Comparison of ENCODE assay signal across 11 mouse cellular contexts in genomic region chr11:98437441-98437840, GRCm38 (mm10). TPM values are rescaled to one million over a fixed set of nuclear protein-coding genes. Genes with fewer than 3 reads are reported as not detected.
DNase-seq lines count a peak whose midpoint lies in the region; ATAC-seq and TF ChIP-seq lines count a peak whose summit lies in the region.
"Had no signal": no experiment of that assay in that cellular context is flagged by ENCODE, and none has a peak within 500 bp of the region (broad histone marks: within the 10 kb centered on the region; RNA-seq: fewer than 3 reads in every experiment).

No protein-coding gene starts in this region.

- peaks cover 6% of the 10 kb centered on the region; the same call in 1 of the 2 replicates for H3K36me3 ChIP-seq in hindbrain, postnatal 0 days (ENCODE audit: insufficient read depth, low read length)
- H3K36me3 ChIP-seq in hindbrain, embryonic 10.5 days: peaks cover 49% of the 10 kb centered on the region
- peaks cover 34% of the 10 kb centered on the region for H3K36me3 ChIP-seq in stomach, embryonic 15.5 days
- peaks cover 27% of the 10 kb centered on the region for H3K36me3 ChIP-seq in stomach, postnatal 0 days (ENCODE audit: control insufficient read depth, insufficient read depth, low read length)

- peak overlapping the region; percentile 70 for H3K4me2 ChIP-seq in hindbrain, postnatal 0 days (ENCODE audit: low read depth, low read length)
- H3K4me2 ChIP-seq in stomach, embryonic 15.5 days: no peak overlapping the region
- H3K4me2 ChIP-seq in stomach, postnatal 0 days (replicated peaks; ENCODE audit: low read depth): no peak overlapping the region

- H3K9ac ChIP-seq in hindbrain, postnatal 0 days (replicated peaks; ENCODE audit: low read length): peak overlapping the region; percentile 65; the same call in 1 of the 2 replicates
- H3K9ac ChIP-seq in stomach, embryonic 15.5 days: no peak overlapping the region
- no peak overlapping the region for H3K9ac ChIP-seq in stomach, postnatal 0 days (ENCODE audit: low read length)

- no peak overlapping the region for H3K27ac ChIP-seq in hindbrain, postnatal 0 days
- no peak overlapping the region for H3K27ac ChIP-seq in hindbrain, embryonic 10.5 days
- H3K27ac ChIP-seq in stomach, embryonic 15.5 days: 0 out of 2 replicates have a peak overlapping the region, but pooled peaks have one; percentile 11
- no peak overlapping the region for H3K27ac ChIP-seq in stomach, postnatal 0 days (replicated peaks)

- no peak for DNase-seq in hindbrain, postnatal 0 days (ENCODE audit: low spot score)
- no peak for DNase-seq in hindbrain, embryonic 10.5 days (ENCODE audit: low spot score)
- no peak for DNase-seq in stomach, postnatal 0 days (ENCODE audit: low spot score)
- peak; percentile 41 for DNase-seq in kidney, postnatal 14 days
- no peak for DNase-seq in left cerebral cortex, postnatal 4 days
- DNase-seq in layer of hippocampus, postnatal 10 days (ENCODE audit: low spot score in 2 of 2): no peak
- DNase-seq: lung, postnatal 36 days; thymus, adult 18-20 months had no signal

- H3K9me3 ChIP-seq in hindbrain, postnatal 0 days (ENCODE audit: low read length): no peaks in the 10 kb centered on the region
- no peaks in the 10 kb centered on the region for H3K9me3 ChIP-seq in hindbrain, embryonic 10.5 days
- H3K9me3 ChIP-seq in stomach, embryonic 15.5 days: no peaks in the 10 kb centered on the region
- no peaks in the 10 kb centered on the region for H3K9me3 ChIP-seq in stomach, postnatal 0 days (ENCODE audit: control insufficient read depth, low read length)

- intact Hi-C loops in left cerebral cortex, postnatal 4 days (cut with DNase I): no loop called here

- no peak for TF ChIP-seq EP300 in stomach, postnatal 0 days (optimal IDR thresholded peaks at IDR 0.05)

- ATAC-seq in hindbrain, postnatal 0 days: no peak
- no peak for ATAC-seq in stomach, embryonic 15.5 days (ENCODE audit: insufficient read depth, low FRiP score, low read depth)
- no peak for ATAC-seq in stomach, postnatal 0 days (ENCODE audit: low FRiP score, low TSS enrichment)
- ATAC-seq: activated CD4-positive, CD25-positive, alpha-beta regulatory T cell, adult 4 months had no signal

- H3K27me3 ChIP-seq in hindbrain, postnatal 0 days (ENCODE audit: insufficient read depth, low read length): no peaks in the 10 kb centered on the region
- H3K27me3 ChIP-seq in hindbrain, embryonic 10.5 days (ENCODE audit: insufficient read depth, poor library complexity, severe bottlenecking): no peaks in the 10 kb centered on the region
- H3K27me3 ChIP-seq in stomach, embryonic 15.5 days (replicated peaks): no peaks in the 10 kb centered on the region
- H3K27me3 ChIP-seq in stomach, postnatal 0 days (ENCODE audit: control insufficient read depth, insufficient read depth, low read length): no peaks in the 10 kb centered on the region

- H3K4me3 ChIP-seq in hindbrain, postnatal 0 days (ENCODE audit: low read length): no peak overlapping the region
- no peak overlapping the region for H3K4me3 ChIP-seq in hindbrain, embryonic 10.5 days
- H3K4me3 ChIP-seq in stomach, embryonic 15.5 days (replicated peaks): 0 out of 2 replicates have a peak overlapping the region, but pooled peaks have one; percentile 71
- H3K4me3 ChIP-seq in stomach, postnatal 0 days (ENCODE audit: low read depth, low read length): no peak overlapping the region

- 84% methylated on average over 6 of the region's 6 CpGs for WGBS in hindbrain, postnatal 0 days
- 87% methylated on average over 6 of the region's 6 CpGs for WGBS in hindbrain, embryonic 10.5 days
- WGBS in stomach, embryonic 15.5 days: 71% methylated on average over 6 of the region's 6 CpGs
- WGBS in stomach, postnatal 0 days: 64% methylated on average over 6 of the region's 6 CpGs

- no peaks in the 10 kb centered on the region for H3K4me1 ChIP-seq in hindbrain, postnatal 0 days (ENCODE audit: insufficient read depth, low read length)
- H3K4me1 ChIP-seq in hindbrain, embryonic 10.5 days (replicated peaks): peaks cover 11% of the 10 kb centered on the region
- peaks cover 8% of the 10 kb centered on the region for H3K4me1 ChIP-seq in stomach, embryonic 15.5 days
- H3K4me1 ChIP-seq in stomach, postnatal 0 days (replicated peaks; ENCODE audit: control insufficient read depth, insufficient read depth): no peaks in the 10 kb centered on the region

- no peak for TF ChIP-seq CTCF in hindbrain, postnatal 0 days (IDR thresholded peaks at IDR 0.05; ENCODE audit: low read depth)
- TF ChIP-seq CTCF in stomach, postnatal 0 days (IDR thresholded peaks at IDR 0.05; ENCODE audit: low read depth): no peak

RNA-seq across cellular contexts. Expression of gene Mien1, which starts 1.4 kb away (rescaled TPM):
- 70.0 and 73.9 TPM in 2 replicates for total RNA-seq in hindbrain, postnatal 0 days (2014; rRNA removed)
- 259 and 264 TPM in 2 replicates for polyA plus RNA-seq in hindbrain, postnatal 0 days (2015; fragmentation: Nextera tagmentation; extraction: Ambion mirVana)
- 120 and 161 TPM in 2 replicates for polyA plus RNA-seq in hindbrain, embryonic 10.5 days (2016; fragmentation: Nextera tagmentation; extraction: Ambion mirVana)
- polyA plus RNA-seq in stomach, embryonic 15.5 days (2015; fragmentation: Nextera tagmentation; extraction: Ambion mirVana): 137 and 142 TPM in 2 replicates
- polyA plus RNA-seq in stomach, postnatal 0 days (2015; fragmentation: Nextera tagmentation; extraction: Ambion mirVana): 133 and 142 TPM in 2 replicates
- total RNA-seq in left cerebral cortex, postnatal 4 days (2021): 100 to 1,000 TPM; 111 to 118 TPM
- 100 to 1,000 TPM; 108 to 110 TPM for total RNA-seq in layer of hippocampus, postnatal 10 days (2021)

RNA-seq across cellular contexts. Expression of gene Grb7, which starts 8.8 kb away (rescaled TPM):
- 1.5 and 2.7 TPM in 2 replicates for total RNA-seq in hindbrain, postnatal 0 days (2014; rRNA removed)
- polyA plus RNA-seq in hindbrain, postnatal 0 days (2015; fragmentation: Nextera tagmentation; extraction: Ambion mirVana): 1.7 and 2.0 TPM in 2 replicates
- polyA plus RNA-seq in hindbrain, embryonic 10.5 days (2016; fragmentation: Nextera tagmentation; extraction: Ambion mirVana): 3.6 and 8.6 TPM in 2 replicates
- 44.7 and 56.1 TPM in 2 replicates for polyA plus RNA-seq in stomach, embryonic 15.5 days (2015; fragmentation: Nextera tagmentation; extraction: Ambion mirVana)
- 23.0 and 23.8 TPM in 2 replicates for polyA plus RNA-seq in stomach, postnatal 0 days (2015; fragmentation: Nextera tagmentation; extraction: Ambion mirVana)
- total RNA-seq in left cerebral cortex, postnatal 4 days (2021): 1 to 10 TPM; 2.2 to 2.3 TPM
- 1 to 10 TPM; 1.0 to 1.8 TPM for total RNA-seq in layer of hippocampus, postnatal 10 days (2021)
- total RNA-seq: granulocyte monocyte progenitor cell, adult 5-6 weeks had no signal

RNA-seq across cellular contexts. Expression of gene Erbb2, which starts 25.2 kb away (rescaled TPM):
- 8.0 and 11.7 TPM in 2 replicates for total RNA-seq in hindbrain, postnatal 0 days (2014; rRNA removed)
- 4.9 and 5.1 TPM in 2 replicates for polyA plus RNA-seq in hindbrain, postnatal 0 days (2015; fragmentation: Nextera tagmentation; extraction: Ambion mirVana)
- 23.3 TPM in 2 replicates for polyA plus RNA-seq in hindbrain, embryonic 10.5 days (2016; fragmentation: Nextera tagmentation; extraction: Ambion mirVana)
- 40.6 and 42.4 TPM in 2 replicates for polyA plus RNA-seq in stomach, embryonic 15.5 days (2015; fragmentation: Nextera tagmentation; extraction: Ambion mirVana)
- 26.9 and 30.7 TPM in 2 replicates for polyA plus RNA-seq in stomach, postnatal 0 days (2015; fragmentation: Nextera tagmentation; extraction: Ambion mirVana)
- 1 to 10 TPM; 3.9 to 4.1 TPM for total RNA-seq in left cerebral cortex, postnatal 4 days (2021)
- 1 to 10 TPM; 3.3 to 4.2 TPM for total RNA-seq in layer of hippocampus, postnatal 10 days (2021)
- total RNA-seq: granulocyte monocyte progenitor cell, adult 5-6 weeks had no signal

RNA-seq across cellular contexts. Expression of gene Pgap3, which starts 37.2 kb away (rescaled TPM):
- 10.6 and 12.0 TPM in 2 replicates for total RNA-seq in hindbrain, postnatal 0 days (2014; rRNA removed)
- 7.8 and 9.2 TPM in 2 replicates for polyA plus RNA-seq in hindbrain, postnatal 0 days (2015; fragmentation: Nextera tagmentation; extraction: Ambion mirVana)
- 9.3 and 9.8 TPM in 2 replicates for polyA plus RNA-seq in hindbrain, embryonic 10.5 days (2016; fragmentation: Nextera tagmentation; extraction: Ambion mirVana)
- polyA plus RNA-seq in stomach, embryonic 15.5 days (2015; fragmentation: Nextera tagmentation; extraction: Ambion mirVana): 13.0 and 15.7 TPM in 2 replicates
- polyA plus RNA-seq in stomach, postnatal 0 days (2015; fragmentation: Nextera tagmentation; extraction: Ambion mirVana): 11.0 and 13.4 TPM in 2 replicates
- 1 to 10 TPM; 7.6 to 9.2 TPM for total RNA-seq in left cerebral cortex, postnatal 4 days (2021)
- total RNA-seq in layer of hippocampus, postnatal 10 days (2021): 10 to 100 TPM in 1 of 2 experiments, 1 to 10 TPM in 1; 8.9 to 10.1 TPM

RNA-seq across cellular contexts. Expression of gene Pnmt, which starts 51.2 kb away (rescaled TPM):
- 1.2 and 5.4 TPM in 2 replicates for total RNA-seq in hindbrain, postnatal 0 days (2014; rRNA removed)
- polyA plus RNA-seq in hindbrain, postnatal 0 days (2015; fragmentation: Nextera tagmentation; extraction: Ambion mirVana): 5.4 and 5.5 TPM in 2 replicates
- 0.65 and 1.2 TPM in 2 replicates for polyA plus RNA-seq in hindbrain, embryonic 10.5 days (2016; fragmentation: Nextera tagmentation; extraction: Ambion mirVana)
- polyA plus RNA-seq in stomach, embryonic 15.5 days (2015; fragmentation: Nextera tagmentation; extraction: Ambion mirVana): 0.22 TPM in 1 of 2 replicates, not detected in the other
- not detected in 2 replicates for polyA plus RNA-seq in stomach, postnatal 0 days (2015; fragmentation: Nextera tagmentation; extraction: Ambion mirVana)
- 1 to 10 TPM in 1 of 2 experiments, not detected in 1; 1.0 TPM for total RNA-seq in left cerebral cortex, postnatal 4 days (2021)
- not detected for total RNA-seq in layer of hippocampus, postnatal 10 days (2021)
- total RNA-seq: granulocyte monocyte progenitor cell, adult 5-6 weeks had no signal
- polyA plus RNA-seq: activated CD4-positive, CD25-positive, alpha-beta regulatory T cell, adult 4 months had no signal
